Mouse (Mus musculus) thymus, postnatal 4 days (tissue): ENCODE measurements around the gene Sik3.

Source experiments
- DNase-seq: peaks from one replicate; pipeline ENCODE4 v3.0.0; 2021

Sik3 gene

DNA sequence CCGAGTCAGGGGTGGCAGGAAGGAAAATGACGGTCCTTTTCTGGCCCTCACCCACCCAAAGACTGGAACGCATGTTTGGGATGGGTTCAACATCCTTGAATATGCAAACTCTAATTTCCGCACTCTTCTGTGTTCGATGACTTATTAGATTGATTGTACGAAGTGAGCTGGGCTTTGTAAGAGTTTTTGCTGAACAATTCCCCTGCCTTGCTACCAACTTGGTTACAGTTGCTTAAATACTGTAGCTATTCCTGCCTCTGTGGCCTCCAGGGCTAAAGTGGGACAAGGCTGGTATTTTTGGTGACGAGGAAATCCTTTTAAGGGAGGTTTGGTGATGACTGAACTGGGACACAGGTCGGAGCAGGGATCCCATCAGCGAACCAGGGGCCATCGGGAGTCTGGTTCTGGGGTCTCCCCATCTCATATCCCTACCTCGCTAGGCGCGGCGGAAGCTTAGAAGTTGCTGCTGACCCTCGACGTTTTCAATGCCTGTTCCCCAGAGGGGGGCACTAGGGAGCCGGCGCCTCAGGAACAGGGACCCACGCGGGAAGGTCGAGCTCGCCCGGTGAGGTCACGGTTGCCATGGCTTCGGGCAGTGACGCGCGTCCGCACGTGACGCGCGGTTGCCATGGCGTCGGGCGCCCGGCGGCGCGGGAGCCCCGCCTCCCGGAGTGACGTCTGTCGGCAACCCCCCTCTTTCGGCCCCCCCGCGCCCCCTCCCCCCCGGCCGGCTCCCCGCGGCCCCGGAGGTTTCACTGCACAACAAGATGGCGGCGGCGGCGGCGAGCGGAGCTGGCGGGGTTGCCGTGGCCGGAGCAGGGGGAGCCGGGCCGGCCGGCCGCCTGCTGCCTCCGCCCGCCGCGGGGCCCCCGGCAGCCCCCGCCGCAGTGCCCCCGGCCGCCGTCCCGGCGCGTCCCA, at the start of gene Sik3, which contains the start of gene Pafah1b2:
Sik3 (plus strand) TSS at position 730 of the 918 bp plus-strand sequence.
Pafah1b2 (minus strand) TSS at position 600 of the 918 bp plus-strand sequence.
- peak; percentile 96 for DNase-seq

GRCm38 (mm10) chr9:45963577-45963976, 49.0 kb upstream of the Sik3 start:
- no peak for DNase-seq

DNA sequence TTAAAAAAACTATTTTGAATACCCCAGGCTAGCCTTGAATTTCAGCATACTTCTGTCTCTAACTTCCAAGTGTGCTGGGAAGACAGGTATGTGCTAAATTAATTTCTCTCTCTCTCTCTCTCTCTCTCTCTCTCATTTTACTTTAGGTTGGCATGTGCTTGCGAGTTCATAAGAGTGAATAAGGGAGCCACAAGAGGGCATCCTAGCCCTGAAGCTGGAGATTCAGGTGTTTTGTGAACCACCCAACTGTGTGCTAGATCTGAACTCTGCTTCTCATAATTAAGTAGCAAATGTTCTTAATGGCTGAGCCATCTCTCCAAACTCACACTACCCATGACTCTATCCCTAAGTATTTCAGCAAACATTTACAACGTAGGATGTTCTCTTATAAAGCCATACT, 35.7 kb upstream of the Sik3 start:
- peak; percentile 38 for DNase-seq

DNA sequence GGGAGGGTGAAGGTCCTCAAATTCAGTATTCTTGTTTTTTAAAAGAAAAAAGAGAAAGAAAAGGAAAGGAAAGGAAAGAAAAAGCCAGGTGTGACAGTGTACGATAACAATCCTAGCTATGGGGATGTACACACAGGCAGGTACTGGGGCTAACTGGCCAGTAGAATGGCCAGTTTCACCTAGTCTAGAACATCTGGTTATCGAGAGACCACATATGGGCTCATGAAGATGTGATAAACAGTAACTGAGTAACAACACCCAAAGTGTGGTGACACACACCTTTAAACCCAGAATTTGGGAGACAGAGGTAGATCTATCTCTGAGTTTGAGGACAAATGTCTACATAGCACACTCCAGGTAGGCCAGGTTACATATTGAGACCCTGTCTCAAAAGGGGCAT, 32.8 kb upstream of the Sik3 start:
- DNase-seq: no peak

DNA sequence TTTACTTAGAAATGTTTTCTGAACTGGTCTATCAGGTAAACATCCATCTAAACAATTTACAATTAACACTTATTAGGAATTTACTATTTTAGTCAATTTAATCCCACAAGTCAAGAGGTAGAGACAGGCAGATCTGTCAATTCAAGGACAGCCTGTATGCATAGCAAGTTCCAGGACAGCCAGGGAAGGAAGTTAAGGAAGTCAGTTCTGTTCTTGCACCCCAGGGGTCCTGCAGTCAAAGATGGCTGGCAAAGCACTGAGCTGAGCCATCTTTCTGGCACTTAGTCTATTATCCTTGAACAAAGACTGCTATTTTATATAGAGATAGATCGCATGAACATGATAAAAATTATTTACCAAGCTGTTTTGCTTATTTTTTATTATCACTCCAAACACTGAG, 32.0 kb upstream of the Sik3 start:
- DNase-seq: no peak

GRCm38 (mm10) chr9:45981331-45981730, 31.3 kb upstream of the Sik3 start:
- peak; percentile 51 for DNase-seq

- peak; percentile 47 for DNase-seq
These were observed 28.8 kb upstream of the Sik3 start for GRCm38 (mm10) chr9:45983676-45984408.

- peak; percentile 95 for DNase-seq
These were observed 28.0 kb upstream of the Sik3 start for GRCm38 (mm10) chr9:45984409-45985228.

DNA sequence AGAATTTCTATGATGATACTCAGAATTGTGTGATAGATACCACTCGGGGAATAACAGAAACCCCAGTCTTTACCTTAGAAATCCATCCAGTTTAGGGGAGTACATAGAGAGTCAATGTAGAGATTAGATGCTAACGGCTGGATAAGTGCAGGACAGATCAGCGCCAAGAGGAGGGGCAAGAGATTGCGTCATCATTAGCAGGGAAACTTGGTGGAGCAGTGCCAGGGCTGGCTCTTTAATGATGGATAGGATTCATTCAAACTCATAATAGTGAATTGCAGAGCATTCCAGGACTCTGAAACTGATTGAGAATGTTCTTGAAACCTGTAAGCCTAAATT, 27.4 kb upstream of the Sik3 start:
- no peak for DNase-seq

- no peak for DNase-seq
These were observed 13.6 kb upstream of the Sik3 start for GRCm38 (mm10) chr9:45999009-45999408.

DNA sequence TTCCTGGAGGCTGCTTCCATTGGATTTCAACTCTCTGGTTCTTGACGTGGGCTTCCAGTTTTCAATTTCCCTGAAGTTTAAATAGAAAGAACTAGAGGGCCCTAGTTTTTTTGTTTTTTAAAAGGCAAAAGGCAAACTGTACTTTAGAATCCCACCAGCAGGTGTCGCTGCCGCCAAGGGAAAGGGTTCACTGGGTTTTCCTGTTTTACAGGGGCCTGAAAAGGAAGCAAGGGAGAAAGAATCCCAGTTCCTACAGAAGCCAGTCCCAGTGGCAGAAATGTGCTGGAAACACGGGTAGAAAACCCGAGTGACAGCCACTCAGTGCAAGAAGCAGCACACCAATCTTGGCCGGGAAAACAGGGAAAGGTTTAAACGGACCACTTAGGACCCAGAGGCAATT, 8.9 kb upstream of the Sik3 start:
- DNase-seq: peak; percentile 90

GRCm38 (mm10) chr9:46004529-46004928, 8.1 kb upstream of the Sik3 start:
- no peak for DNase-seq

DNA sequence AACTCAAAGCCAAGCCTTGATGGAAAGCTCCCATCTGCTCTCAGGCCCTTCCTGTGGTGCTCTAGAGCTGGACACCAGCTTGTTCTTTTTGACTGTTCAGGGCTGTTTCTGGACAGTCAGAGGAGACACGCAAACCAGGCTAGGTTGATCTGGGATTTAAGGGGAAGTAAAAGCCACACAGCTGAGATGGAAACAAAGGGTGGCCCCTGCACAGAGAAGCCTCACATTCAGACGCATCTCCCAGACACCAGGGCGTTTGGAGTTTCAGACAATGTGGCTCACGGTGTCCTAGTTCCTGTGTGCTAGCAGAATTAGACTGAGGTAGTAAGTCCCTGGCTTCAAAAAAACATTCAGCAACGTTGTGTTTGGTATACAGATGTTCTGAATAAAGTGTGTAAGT, 6.4 kb upstream of the Sik3 start:
- no peak for DNase-seq

DNA sequence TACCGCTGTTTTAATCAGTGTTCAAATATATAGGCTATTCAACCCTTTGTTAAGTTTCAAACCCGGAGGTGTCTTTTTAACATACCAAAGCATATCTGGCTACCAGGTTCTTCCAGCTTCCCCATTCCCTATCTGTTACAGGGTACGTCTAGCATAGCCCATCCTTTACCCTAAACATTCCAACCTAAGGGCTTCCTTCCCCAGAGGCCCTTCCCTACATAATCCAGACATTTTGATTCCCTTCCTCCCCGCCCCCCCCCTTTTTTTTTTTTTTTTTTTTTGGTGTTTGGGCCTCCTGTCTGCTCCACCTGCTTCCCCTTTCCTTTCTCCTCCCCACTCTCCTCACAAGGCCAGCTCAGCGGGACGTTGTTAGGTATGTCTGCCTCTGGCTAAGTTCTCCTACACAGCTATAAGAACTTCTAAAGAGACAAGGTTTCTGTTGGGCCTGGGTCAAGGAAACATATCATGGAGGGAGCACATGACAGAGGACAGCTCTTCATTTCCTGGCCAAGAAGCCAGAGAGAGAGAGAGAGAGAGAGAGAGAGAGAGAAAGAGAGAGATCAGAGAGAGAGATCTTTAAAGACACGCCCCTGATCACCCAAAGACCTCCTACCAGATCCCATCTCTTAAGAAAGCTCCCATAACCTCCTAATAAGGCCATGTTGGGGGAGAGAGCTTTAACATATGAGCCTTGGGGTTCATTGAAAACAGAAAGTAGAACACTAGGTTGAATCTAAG, 3.5 kb upstream of the Sik3 start:
- no peak for DNase-seq

DNA sequence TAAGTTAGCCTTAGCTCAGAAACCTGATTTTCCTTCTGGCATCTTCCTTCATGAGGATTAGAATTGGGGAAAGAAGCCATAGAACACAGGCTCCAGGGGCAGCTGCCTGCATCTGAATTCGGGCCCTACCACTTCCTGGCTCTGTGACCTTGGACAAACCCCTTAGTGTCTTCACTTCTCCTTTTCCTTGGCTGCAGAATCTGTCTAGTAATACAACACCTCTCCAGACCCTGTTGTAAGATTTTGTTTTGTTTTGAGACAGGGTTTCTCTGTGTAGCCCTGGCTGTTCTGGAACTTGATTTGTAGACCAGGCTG, 3.0 kb upstream of the Sik3 start:
- DNase-seq: no peak

DNA sequence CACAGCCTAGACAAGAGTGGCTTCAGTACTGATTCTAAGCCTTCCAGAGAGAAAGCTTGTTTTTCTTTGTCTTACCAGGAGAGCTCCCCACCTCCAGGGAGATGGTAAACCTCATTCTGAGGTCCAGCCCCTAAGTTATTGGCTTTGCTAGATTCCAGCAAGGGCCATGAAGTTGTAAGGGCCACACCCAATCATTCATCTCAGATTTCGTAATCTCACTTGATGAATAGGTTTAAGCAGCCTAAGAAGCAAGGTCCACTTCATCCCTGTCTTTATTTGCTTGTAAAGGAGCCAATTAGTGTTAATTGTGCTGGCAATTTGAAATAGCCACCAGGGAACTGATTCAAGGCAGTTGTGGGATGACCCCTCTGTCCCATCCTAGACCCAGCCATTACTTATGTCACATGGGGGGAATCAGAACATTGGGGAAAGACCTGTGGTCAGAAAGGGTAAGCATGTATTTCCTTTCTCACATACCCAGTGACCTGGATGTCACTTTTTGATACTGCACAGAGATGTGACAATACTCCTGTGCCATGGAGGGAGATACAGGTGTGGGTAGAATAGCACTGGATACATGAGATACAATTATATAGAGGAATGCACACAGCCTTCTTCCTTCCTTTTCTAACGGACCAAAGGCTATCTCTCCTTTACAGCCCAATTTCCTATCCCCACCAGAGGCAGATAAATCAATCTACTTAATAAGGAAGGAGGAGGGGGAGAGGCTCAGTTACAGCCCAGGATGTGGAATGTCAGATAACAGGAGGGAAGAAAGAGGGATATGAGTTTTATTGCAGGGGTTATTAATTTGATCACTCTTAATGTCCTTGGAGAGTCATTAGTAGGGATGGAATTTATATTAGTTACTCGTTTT, 1.3 kb upstream of the Sik3 start:
- no peak for DNase-seq

- peak; percentile 66 for DNase-seq
These were observed 478 bp downstream of the Sik3 start for GRCm38 (mm10) chr9:46013009-46013586.

- no peak for DNase-seq
These were observed 996 bp downstream of the Sik3 start for GRCm38 (mm10) chr9:46013616-46014015.

DNA sequence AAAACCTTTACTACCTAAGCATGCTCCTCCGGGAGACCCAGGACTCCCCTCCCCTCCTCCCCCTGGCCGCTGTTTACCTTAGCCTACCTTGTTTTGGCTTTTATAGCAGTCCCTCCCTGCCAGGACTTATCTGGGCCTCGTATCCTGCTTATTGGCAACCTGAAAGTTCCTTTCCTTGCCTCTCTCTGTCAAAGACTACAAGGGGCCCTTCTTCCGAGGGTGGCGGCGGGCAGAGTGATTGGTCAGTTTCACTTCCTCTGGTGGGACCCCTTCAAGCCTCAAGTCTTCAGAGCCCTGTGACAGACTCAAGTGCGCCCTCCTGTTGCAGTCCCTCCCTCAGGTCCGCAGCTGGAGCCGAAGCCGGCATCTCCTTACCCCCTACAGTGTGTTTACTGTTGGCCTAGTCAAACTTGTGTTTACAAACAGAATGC, 1.6 kb downstream of the Sik3 start:
- DNase-seq: peak; percentile 78

DNA sequence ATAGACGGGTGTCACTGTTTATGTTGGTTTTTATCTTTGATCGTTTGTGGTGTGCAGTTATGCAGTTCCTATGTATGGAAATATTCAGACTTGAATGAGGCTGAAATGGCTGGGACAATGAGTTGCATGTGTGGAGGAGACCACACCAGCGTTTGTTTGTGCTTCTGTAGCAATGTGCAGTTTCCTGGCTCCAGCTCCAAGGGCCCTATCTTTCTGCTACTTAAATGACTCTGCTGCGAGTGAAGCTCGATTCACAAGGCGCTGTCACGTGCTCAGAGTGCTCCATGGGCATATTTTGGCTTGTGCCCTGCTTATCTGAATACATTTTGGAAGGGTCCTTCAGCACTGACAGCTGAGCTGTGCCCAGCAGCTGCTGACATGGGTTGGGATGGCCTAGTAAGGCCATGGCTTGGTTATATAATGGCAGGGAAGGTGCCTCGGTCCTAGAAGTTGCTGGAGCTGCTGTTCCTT, 2.5 kb downstream of the Sik3 start:
- no peak for DNase-seq

DNA sequence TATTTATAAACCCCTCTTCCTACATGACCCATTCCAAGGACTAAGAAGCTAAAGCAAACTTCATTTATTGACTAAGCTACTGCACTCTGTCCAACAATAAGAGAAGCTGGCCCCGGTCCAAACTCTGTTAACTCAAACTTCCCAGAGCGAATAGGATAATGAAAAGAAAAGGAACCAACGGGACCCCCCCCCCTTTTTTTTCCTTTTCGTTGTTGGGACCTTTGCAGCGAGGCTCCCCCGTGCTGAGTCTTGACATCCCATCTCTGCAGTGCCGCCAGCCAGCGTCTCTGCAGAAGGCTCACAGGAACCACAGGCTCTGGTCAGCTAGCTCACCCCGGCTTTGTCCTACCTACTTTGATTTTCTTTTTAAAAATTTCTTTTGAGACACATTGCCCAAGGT, 3.2 kb downstream of the Sik3 start:
- DNase-seq: no peak
